Mouse (Mus musculus): ENCODE data around the gene Trim46. TPM values are rescaled to one million over a fixed set of nuclear protein-coding genes. Genes with fewer than 3 reads are reported as not detected.

Gene Trim46
- total and polyA plus RNA-seq, 2 experiments, result 0.16 to 0.18 TPM

DNA sequence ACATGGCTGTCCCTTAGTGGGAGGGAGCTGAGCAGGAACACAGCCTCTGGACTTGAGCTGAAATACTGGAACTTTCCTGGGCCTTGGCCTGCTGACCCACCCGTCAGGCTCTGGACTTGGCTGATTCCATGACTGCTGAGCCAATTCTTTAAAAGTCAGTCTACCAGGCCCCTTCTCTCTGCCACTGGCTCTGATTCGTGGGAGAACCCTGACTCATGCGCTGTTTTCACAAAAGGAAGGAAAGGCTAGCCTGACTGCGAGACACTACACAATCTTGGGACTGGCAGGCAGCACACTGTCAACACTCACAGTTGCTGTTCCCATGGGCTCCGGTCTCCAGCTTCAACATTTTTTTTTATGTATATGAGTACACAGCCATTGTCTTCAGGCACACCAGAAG, 10.1 kb upstream of the Trim46 start:
- WGBS, result 85% methylated on average over 5 of the region's 5 CpGs
- DNase-seq (ENCODE audit: extremely low read depth, low read depth, low spot score), result no peak
- 0 out of 2 replicates have a peak, but pooled peaks cover 1% of the 10 kb centered on the region for H3K4me1 ChIP-seq (ENCODE audit: control insufficient read depth, insufficient read depth, low read length)
- H3K4me3 ChIP-seq (ENCODE audit: insufficient read depth, low read depth, low read length), result no peak overlapping the region
- no peaks in the 10 kb centered on the region for H3K36me3 ChIP-seq (ENCODE audit: control insufficient read depth, insufficient read depth, low read length)
- H3K79me2 ChIP-seq (ENCODE audit: control insufficient read depth, insufficient read depth, low read length), result no peaks in the 10 kb centered on the region
- no peak for TF ChIP-seq POLR2A (IDR thresholded peaks at IDR 0.05; ENCODE audit: extremely low read depth, insufficient read depth, low read length)
- TF ChIP-seq CTCF (IDR thresholded peaks at IDR 0.05; ENCODE audit: low read depth, low read length), result no peak
- no peak overlapping the region for H3K9ac ChIP-seq (ENCODE audit: low read depth, low read length)
- H3K27ac ChIP-seq (replicated peaks; ENCODE audit: insufficient read depth, low read depth, low read length), result no peak overlapping the region
- no peaks in the 10 kb centered on the region for H3K27me3 ChIP-seq (ENCODE audit: control insufficient read depth, insufficient read depth, low read length)

DNA sequence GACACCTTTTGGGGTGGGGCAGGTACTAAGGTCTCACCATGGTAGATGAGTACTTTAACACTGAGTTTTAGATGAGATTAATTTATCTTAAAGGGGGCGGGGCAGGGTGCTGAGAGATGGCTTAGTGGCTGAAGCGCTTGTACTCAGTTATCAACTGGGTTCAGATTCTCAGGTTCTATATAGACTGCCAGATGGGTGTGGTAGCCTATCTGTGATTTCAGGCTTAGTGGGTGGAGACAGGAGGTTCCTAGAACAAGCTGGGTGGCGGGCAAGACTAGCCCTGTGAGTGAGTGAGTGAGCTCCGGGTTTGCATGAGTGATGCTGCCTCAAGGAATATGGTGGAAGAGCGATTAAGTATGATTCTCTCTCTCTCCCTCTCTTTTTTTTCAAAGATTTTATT, 8.9 kb upstream of the Trim46 start:
- H3K36me3 ChIP-seq (ENCODE audit: control insufficient read depth, insufficient read depth, low read length), result no peaks in the 10 kb centered on the region
- no peak overlapping the region for H3K4me3 ChIP-seq (ENCODE audit: insufficient read depth, low read depth, low read length)
- H3K9ac ChIP-seq (ENCODE audit: low read depth, low read length), result no peak overlapping the region
- H3K4me1 ChIP-seq (ENCODE audit: control insufficient read depth, insufficient read depth, low read length), result peaks cover 7% of the 10 kb centered on the region; the same call in 1 of the 2 replicates
- whole genome bisulfite sequencing, result 92% methylated on average over 5 of the region's 5 CpGs
- H3K27me3 ChIP-seq (ENCODE audit: control insufficient read depth, insufficient read depth, low read length), result no peaks in the 10 kb centered on the region
- no peak overlapping the region for H3K27ac ChIP-seq (replicated peaks; ENCODE audit: insufficient read depth, low read depth, low read length)
- TF ChIP-seq CTCF (IDR thresholded peaks at IDR 0.05; ENCODE audit: low read depth, low read length) (no peak), POLR2A (IDR thresholded peaks at IDR 0.05; ENCODE audit: extremely low read depth, insufficient read depth, low read length) (no peak)
- DNase-seq (ENCODE audit: extremely low read depth, low read depth, low spot score), result no peak
- no peaks in the 10 kb centered on the region for H3K79me2 ChIP-seq (ENCODE audit: control insufficient read depth, insufficient read depth, low read length)

DNA sequence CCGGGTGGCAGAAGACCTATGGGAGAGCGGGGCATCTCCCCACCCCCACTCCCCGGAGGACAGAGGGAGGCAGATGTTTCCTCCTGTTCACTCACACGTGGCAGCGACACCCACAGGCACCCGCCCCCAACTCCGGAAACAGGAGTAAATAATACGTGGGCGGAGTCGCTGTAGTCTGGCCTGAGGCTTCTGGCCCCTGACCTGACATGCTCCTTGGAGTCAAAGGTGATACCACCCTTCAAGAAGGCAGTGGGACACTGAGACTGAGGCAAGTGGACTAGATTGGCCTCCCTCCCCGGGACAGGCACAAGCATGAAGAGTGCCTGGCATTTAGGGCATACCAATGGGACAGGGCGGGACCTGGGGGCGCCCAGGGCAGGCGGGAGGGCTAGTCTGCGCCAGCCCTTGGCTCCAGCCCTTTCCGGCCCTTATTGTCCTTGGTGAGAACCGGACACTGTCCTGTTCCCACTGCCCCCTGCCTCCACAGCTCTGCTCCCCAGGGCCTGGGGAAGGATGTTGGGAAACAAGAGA, 5.3 kb upstream of the Trim46 start:
- Histone ChIP-seq H3K27me3 (ENCODE audit: control insufficient read depth, insufficient read depth, low read length) (no peaks in the 10 kb centered on the region), H3K9ac (ENCODE audit: low read depth, low read length) (no peak overlapping the region), H3K36me3 (ENCODE audit: control insufficient read depth, insufficient read depth, low read length) (no peaks in the 10 kb centered on the region), H3K79me2 (ENCODE audit: control insufficient read depth, insufficient read depth, low read length) (no peaks in the 10 kb centered on the region), H3K27ac (replicated peaks; ENCODE audit: insufficient read depth, low read depth, low read length) (no peak overlapping the region), H3K4me1 (ENCODE audit: control insufficient read depth, insufficient read depth, low read length) (peaks cover 13% of the 10 kb centered on the region), H3K4me3 (ENCODE audit: insufficient read depth, low read depth, low read length) (no peak overlapping the region)
- TF ChIP-seq CTCF (IDR thresholded peaks at IDR 0.05; ENCODE audit: low read depth, low read length), result no peak
- no peak for TF ChIP-seq POLR2A (IDR thresholded peaks at IDR 0.05; ENCODE audit: extremely low read depth, insufficient read depth, low read length)
- DNase-seq (ENCODE audit: extremely low read depth, low read depth, low spot score), result no peak
- WGBS, result 16% methylated on average over 17 of the region's 17 CpGs

DNA sequence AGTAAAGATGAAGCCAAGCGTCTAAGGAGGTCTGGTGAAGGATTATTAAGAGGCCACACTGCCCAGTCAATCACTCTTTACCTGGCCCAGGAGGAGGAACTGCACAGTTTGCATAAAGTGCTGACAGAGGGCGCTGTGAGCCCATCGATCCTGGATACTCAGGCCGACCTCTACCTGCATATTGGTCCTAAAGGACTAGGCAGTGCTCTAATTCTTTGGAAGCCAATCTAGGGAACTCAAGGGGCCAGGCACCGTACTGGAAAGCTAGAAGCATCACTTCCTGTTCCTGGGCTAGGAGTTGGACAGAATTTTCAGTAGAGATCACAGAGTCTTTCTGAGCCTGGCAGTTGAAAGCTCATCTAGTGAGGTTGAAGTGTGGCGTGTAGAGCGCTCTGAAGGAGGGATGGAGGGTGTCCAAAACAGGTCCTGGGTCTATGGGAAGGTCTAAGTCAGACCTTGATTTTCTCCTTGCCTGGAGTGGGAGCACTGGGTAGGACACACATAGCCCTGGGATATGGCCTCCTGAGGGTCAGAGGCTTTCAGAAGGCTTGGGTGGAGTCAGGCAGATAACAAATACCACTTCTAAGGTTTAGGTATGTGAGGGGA, 4.4 kb upstream of the Trim46 start:
- TF ChIP-seq CTCF (IDR thresholded peaks at IDR 0.05; ENCODE audit: low read depth, low read length) (peak; percentile 90), POLR2A (IDR thresholded peaks at IDR 0.05; ENCODE audit: extremely low read depth, insufficient read depth, low read length) (no peak)
- no peak overlapping the region for H3K27ac ChIP-seq (replicated peaks; ENCODE audit: insufficient read depth, low read depth, low read length)

DNA sequence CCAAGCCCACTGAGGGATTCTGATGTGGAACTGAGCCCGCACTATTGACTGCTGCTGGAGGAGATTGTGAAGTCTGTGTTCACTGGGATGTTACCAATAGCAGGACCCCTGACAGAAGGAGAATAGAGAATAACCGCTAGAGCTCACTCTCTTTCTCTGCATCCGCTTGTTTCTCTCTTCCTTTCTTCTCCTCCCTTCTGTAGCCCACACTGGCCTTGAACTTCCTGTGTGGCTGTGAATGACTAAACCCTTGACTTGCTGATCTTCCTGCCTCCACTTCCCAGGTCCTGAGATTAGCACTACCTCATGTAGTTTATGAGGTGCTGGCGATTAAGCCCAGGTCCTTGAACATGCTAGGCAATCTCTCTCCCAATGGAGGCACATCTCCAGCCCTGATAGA, 1.4 kb upstream of the Trim46 start:
- no peak for DNase-seq (ENCODE audit: extremely low read depth, low read depth, low spot score)
- Histone ChIP-seq H3K4me1 (ENCODE audit: control insufficient read depth, insufficient read depth, low read length) (peaks cover 15% of the 10 kb centered on the region), H3K36me3 (ENCODE audit: control insufficient read depth, insufficient read depth, low read length) (no peaks in the 10 kb centered on the region), H3K27ac (replicated peaks; ENCODE audit: insufficient read depth, low read depth, low read length) (no peak overlapping the region), H3K79me2 (ENCODE audit: control insufficient read depth, insufficient read depth, low read length) (no peaks in the 10 kb centered on the region), H3K27me3 (ENCODE audit: control insufficient read depth, insufficient read depth, low read length) (no peaks in the 10 kb centered on the region), H3K4me3 (ENCODE audit: insufficient read depth, low read depth, low read length) (no peak overlapping the region), H3K9ac (ENCODE audit: low read depth, low read length) (no peak overlapping the region)
- TF ChIP-seq CTCF (IDR thresholded peaks at IDR 0.05; ENCODE audit: low read depth, low read length), result no peak
- no peak for TF ChIP-seq POLR2A (IDR thresholded peaks at IDR 0.05; ENCODE audit: extremely low read depth, insufficient read depth, low read length)
- 80% methylated on average over 4 of the region's 4 CpGs for WGBS

More for the DNA sequence above, 4.4 kb upstream of the Trim46 start:
- H3K36me3 ChIP-seq (ENCODE audit: control insufficient read depth, insufficient read depth, low read length), result no peaks in the 10 kb centered on the region
- 22% methylated on average over 7 of the region's 7 CpGs for WGBS
- no peaks in the 10 kb centered on the region for H3K79me2 ChIP-seq (ENCODE audit: control insufficient read depth, insufficient read depth, low read length)
- peak; percentile 64 for DNase-seq (ENCODE audit: extremely low read depth, low read depth, low spot score)
- no peaks in the 10 kb centered on the region for H3K27me3 ChIP-seq (ENCODE audit: control insufficient read depth, insufficient read depth, low read length)
- no peak overlapping the region for H3K9ac ChIP-seq (ENCODE audit: low read depth, low read length)
- no peak overlapping the region for H3K4me3 ChIP-seq (ENCODE audit: insufficient read depth, low read depth, low read length)
- H3K4me1 ChIP-seq (ENCODE audit: control insufficient read depth, insufficient read depth, low read length), result peaks cover 13% of the 10 kb centered on the region

DNA sequence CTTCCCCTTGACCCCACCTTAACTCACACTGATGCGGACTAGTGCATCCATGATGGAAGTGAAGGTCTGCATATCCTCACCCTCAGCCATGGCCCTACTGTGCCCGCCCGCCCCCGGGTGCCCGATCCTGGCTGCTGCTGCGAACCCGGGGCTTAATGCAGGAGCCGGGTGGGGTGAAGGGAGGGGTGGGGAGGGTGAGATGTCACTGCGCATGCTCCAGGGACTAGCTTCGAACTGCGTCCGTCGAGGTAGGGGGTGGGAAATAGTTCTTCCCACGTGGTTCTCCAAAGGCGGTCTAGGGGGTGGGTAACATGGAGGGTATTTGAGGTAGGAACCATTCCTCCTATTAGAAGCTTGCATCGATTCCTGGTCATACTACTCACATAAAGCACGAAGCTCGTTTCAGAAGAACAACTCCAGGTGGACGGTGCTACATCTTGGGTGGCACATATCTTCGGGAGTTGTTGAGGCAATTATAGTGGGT, 379 bp downstream of the Trim46 start, which contains the start of gene Krtcap2:
TSS of gene Krtcap2 (plus strand) at position 279 of the 484 bp plus-strand sequence.
- Histone ChIP-seq H3K27ac (replicated peaks; ENCODE audit: insufficient read depth, low read depth, low read length) (peak within 1 kb of the TSS; percentile 75), H3K36me3 (ENCODE audit: control insufficient read depth, insufficient read depth, low read length) (no peaks in the 10 kb centered on the region), H3K27me3 (ENCODE audit: control insufficient read depth, insufficient read depth, low read length) (no peaks in the 10 kb centered on the region), H3K9ac (ENCODE audit: low read depth, low read length) (peak within 1 kb of the TSS; percentile 82), H3K79me2 (ENCODE audit: control insufficient read depth, insufficient read depth, low read length) (no peaks in the 10 kb centered on the region), H3K4me3 (ENCODE audit: insufficient read depth, low read depth, low read length) (peak within 1 kb of the TSS; percentile 74), H3K4me1 (ENCODE audit: control insufficient read depth, insufficient read depth, low read length) (peaks cover 15% of the 10 kb centered on the region)
- DNase-seq (ENCODE audit: extremely low read depth, low read depth, low spot score), result no peak
- 6% methylated on average over 20 of the region's 20 CpGs for WGBS
- TF ChIP-seq CTCF (IDR thresholded peaks at IDR 0.05; ENCODE audit: low read depth, low read length), result no peak
- no peak for TF ChIP-seq POLR2A (IDR thresholded peaks at IDR 0.05; ENCODE audit: extremely low read depth, insufficient read depth, low read length)

Data from liver, adult 2 months (tissue).